Mouse (Mus musculus) heart, postnatal 0 days (tissue): ENCODE data around the gene Dpep2nb. TPM values are rescaled to one million over a fixed set of nuclear protein-coding genes. Genes with fewer than 3 reads are reported as not detected.
A peak's percentile ranks its signal among the peaks of the same experiment; 100 is the strongest.

Source experiments
- ATAC-seq: fragments of 200-750 bp; cut with Nextera tagmentation; 2 replicates; pipeline ENCODE4 v1.8.0; 2017; ENCODE audit warnings: low read depth, moderate number of reproducible peaks, moderate library complexity; ENCODE audit not compliant: insufficient read depth
- DNase-seq: peaks from one replicate; pipeline ENCODE4 v3.0.0-alpha.2; 2016; ENCODE audit warnings: low spot score
- H3K27ac ChIP-seq: fragments of 300-500 bp; sonication (generic); 2 replicates; pipeline ENCODE4 v1.5.1; 2014; ENCODE audit warnings: low read depth, mild to moderate bottlenecking
- H3K27me3 ChIP-seq: fragments of 300-500 bp; sonication (generic); 2 replicates; pipeline ENCODE4 v1.6.1; 2014; ENCODE audit warnings: low read length, mixed read lengths; ENCODE audit not compliant: control insufficient read depth, insufficient read depth
- H3K36me3 ChIP-seq: fragments of 300-500 bp; sonication (generic); replicated peaks from 2 replicates; pipeline ENCODE4 v1.6.1; 2014; ENCODE audit warnings: low read length, mixed read lengths; ENCODE audit not compliant: control insufficient read depth, insufficient read depth
- H3K4me1 ChIP-seq: fragments of 300-500 bp; sonication (generic); 2 replicates; pipeline ENCODE4 v1.6.1; 2014; ENCODE audit warnings: antibody characterized with exemption; ENCODE audit not compliant: control insufficient read depth, insufficient read depth
- H3K4me2 ChIP-seq: fragments of 300-500 bp; sonication (generic); 2 replicates; pipeline ENCODE4 v1.6.1; 2014; ENCODE audit warnings: low read depth, mild to moderate bottlenecking, low read length, moderate library complexity
- H3K4me3 ChIP-seq: fragments of 300-500 bp; sonication (generic); 2 replicates; pipeline ENCODE4 v1.5.1; 2014; ENCODE audit warnings: low read depth, low read length
- H3K9ac ChIP-seq: fragments of 300-500 bp; sonication (generic); replicated peaks from 2 replicates; pipeline ENCODE4 v1.6.1; 2014; ENCODE audit warnings: low read depth, low read length, mixed read lengths
- H3K9me3 ChIP-seq: fragments of 300-500 bp; sonication (generic); replicated peaks from 2 replicates; pipeline ENCODE4 v1.6.1; 2016; ENCODE audit warnings: low read length; ENCODE audit not compliant: control insufficient read depth
- CTCF ChIP-seq: IDR thresholded peaks from 2 replicates; pipeline ENCODE4 v1.5.1; 2016; ENCODE audit warnings: antibody characterized with exemption, control low read depth, low read depth
- EP300 ChIP-seq: IDR thresholded peaks from 2 replicates; pipeline ENCODE4 v1.6.1; 2016; ENCODE audit warnings: antibody characterized with exemption, low read depth
- WGBS: fragments of 180-500 bp; shearing (Covaris S2); extraction: QIAGEN DNeasy Blood & Tissue Kit; methylation state at CpG from one replicate; pipeline ENCODE4 v1.1.7; 2014; 5-methylcytosine and 5-hydroxymethylcytosine counted together
- polyA plus RNA-seq: library from polyadenylated mRNA; unstranded; fragments of >200 nt; fragmentation: Nextera tagmentation; extraction: Ambion mirVana; gene quantifications from 2 replicates; pipeline ENCODE4 v1.2.1, GENCODE M21; 2015
- total RNA-seq: library from RNA; depleted of rRNA; stranded (reverse); fragments of >200 nt; gene quantifications from 2 replicates; pipeline ENCODE4 v1.2.3, GENCODE M21; 2014; ENCODE audit warnings: low replicate concordance

Dpep2nb gene
- total and polyA plus RNA-seq, 2 experiments from 2014 or later: 0.20 TPM; not detected in 1

- 0 out of 2 replicates have a peak, but pooled peaks cover 8% of the 10 kb centered on the region for H3K36me3 ChIP-seq
- 46% methylated on average over 4 of the region's 4 CpGs for WGBS
- no peak overlapping the region for H3K9ac ChIP-seq
- DNase-seq: no peak
- no peak overlapping the region for H3K4me2 ChIP-seq
- no peak overlapping the region for H3K27ac ChIP-seq
- ATAC-seq: no peak
- no peak overlapping the region for H3K4me3 ChIP-seq
- no peaks in the 10 kb centered on the region for H3K27me3 ChIP-seq
- no peaks in the 10 kb centered on the region for H3K4me1 ChIP-seq
- no peaks in the 10 kb centered on the region for H3K9me3 ChIP-seq
- TF ChIP-seq CTCF (no peak), EP300 (no peak)
Measured at GRCm38 (mm10) chr8:106040218-106040617, 34.4 kb upstream of the Dpep2nb start.

- H3K4me1 ChIP-seq: no peaks in the 10 kb centered on the region
- H3K27me3 ChIP-seq: no peaks in the 10 kb centered on the region
- ATAC-seq: no peak
- no peak overlapping the region for H3K9ac ChIP-seq
- no peak overlapping the region for H3K4me3 ChIP-seq
- no peak overlapping the region for H3K4me2 ChIP-seq
- TF ChIP-seq CTCF (no peak), EP300 (no peak)
- no peak overlapping the region for H3K27ac ChIP-seq
- WGBS: 83% methylated on average over 4 of the region's 4 CpGs
- H3K9me3 ChIP-seq: no peaks in the 10 kb centered on the region
- H3K36me3 ChIP-seq: 0 out of 2 replicates have a peak, but pooled peaks cover 5% of the 10 kb centered on the region
- no peak for DNase-seq
Measured at GRCm38 (mm10) chr8:106039605-106040004, 33.8 kb upstream of the Dpep2nb start.

GRCm38 (mm10) chr8:106038721-106039120 is 32.9 kb upstream of the Dpep2nb start:
- Histone ChIP-seq H3K4me3 (no peak overlapping the region), H3K4me2 (no peak overlapping the region), H3K36me3 (peaks cover 3% of the 10 kb centered on the region; the same call in 1 of the 2 replicates), H3K9ac (no peak overlapping the region), H3K9me3 (no peaks in the 10 kb centered on the region), H3K4me1 (no peaks in the 10 kb centered on the region), H3K27ac (no peak overlapping the region), H3K27me3 (no peaks in the 10 kb centered on the region)
- DNase-seq (no peak), ATAC-seq (no peak)
- no peak for TF ChIP-seq EP300
- TF ChIP-seq CTCF: no peak
- WGBS: 86% methylated on average over 10 of the region's 10 CpGs

- Histone ChIP-seq H3K4me2 (no peak overlapping the region), H3K9me3 (no peaks in the 10 kb centered on the region), H3K4me3 (no peak overlapping the region), H3K27me3 (no peaks in the 10 kb centered on the region), H3K4me1 (no peaks in the 10 kb centered on the region), H3K36me3 (peaks cover 16% of the 10 kb centered on the region; the same call in 1 of the 2 replicates), H3K27ac (no peak overlapping the region), H3K9ac (no peak overlapping the region)
- peak; percentile 67 for DNase-seq
- TF ChIP-seq EP300: no peak
- peak; percentile 94 for TF ChIP-seq CTCF
- peak; percentile 74 for ATAC-seq
Measured at GRCm38 (mm10) chr8:106022483-106022882, 16.7 kb upstream of the Dpep2nb start.

- H3K9ac ChIP-seq: no peak overlapping the region
Measured at GRCm38 (mm10) chr8:106018039-106018438, 12.3 kb upstream of the Dpep2nb start.

GRCm38 (mm10) chr8:106017130-106017529 is 11.4 kb upstream of the Dpep2nb start:
- no peak for TF ChIP-seq CTCF
- no peak for TF ChIP-seq EP300
- Histone ChIP-seq H3K9me3 (no peaks in the 10 kb centered on the region), H3K9ac (no peak overlapping the region), H3K4me3 (no peak overlapping the region), H3K4me2 (no peak overlapping the region), H3K4me1 (0 out of 2 replicates have a peak, but pooled peaks cover under 1% of the 10 kb centered on the region), H3K36me3 (peaks cover 25% of the 10 kb centered on the region), H3K27me3 (no peaks in the 10 kb centered on the region), H3K27ac (no peak overlapping the region)
- no peak for ATAC-seq
- DNase-seq: no peak
- 85% methylated on average over 7 of the region's 7 CpGs for WGBS

More at GRCm38 (mm10) chr8:106018039-106018438, 12.3 kb upstream of the Dpep2nb start:
- no peak for ATAC-seq
- 64% methylated on average over 3 of the region's 3 CpGs for WGBS
- Histone ChIP-seq H3K4me1 (no peaks in the 10 kb centered on the region), H3K36me3 (peaks cover 25% of the 10 kb centered on the region), H3K27ac (no peak overlapping the region), H3K9me3 (no peaks in the 10 kb centered on the region), H3K4me3 (no peak overlapping the region), H3K27me3 (no peaks in the 10 kb centered on the region), H3K4me2 (no peak overlapping the region)
- no peak for DNase-seq
- no peak for TF ChIP-seq EP300
- no peak for TF ChIP-seq CTCF
